Mouse (Mus musculus) layer of hippocampus, adult 11-12 months (tissue): ENCODE measurements around the gene Ahctf1.
"Not testable (repeated sequence)": the region's sequence is repeated elsewhere in the genome, so short reads cannot be mapped to it uniquely, and the experiment has no call there.

Experiments
- DNase-seq: peaks from one replicate; pipeline ENCODE4 v3.0.0; 2022; ENCODE audit warnings: low spot score

The Ahctf1 gene

GRCm38 (mm10) chr1:179804140-179804881 is 831 bp upstream of the Ahctf1 start:
- DNase-seq, result peak; percentile 44

GRCm38 (mm10) chr1:179802610-179803512 is 619 bp downstream of the Ahctf1 start, which contains the start of gene Gm10518:
Gene Gm10518, plus strand, starts transcription at chr1:179803376.
- peak; percentile 52 for DNase-seq

DNA sequence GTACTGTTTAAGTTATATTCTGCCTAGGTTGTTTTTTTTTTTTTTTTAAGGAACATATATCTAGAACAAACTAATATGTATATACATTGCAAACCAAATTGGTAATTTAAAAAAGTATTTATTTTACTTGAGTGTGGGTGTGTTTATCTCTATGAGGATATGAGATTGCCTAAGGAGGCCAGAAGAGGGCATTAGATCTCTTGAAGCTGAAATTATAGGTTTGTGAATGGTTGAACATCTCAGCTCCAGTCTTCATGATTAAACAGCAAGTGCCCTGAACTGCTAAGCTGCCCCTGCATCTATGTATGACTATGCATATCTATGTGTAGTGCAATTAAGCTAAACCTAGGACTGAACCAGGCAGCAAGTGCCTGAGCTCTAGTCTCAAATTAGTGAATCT is 4.7 kb downstream of the Ahctf1 start:
- no peak for DNase-seq

- no peak for DNase-seq
Measured at GRCm38 (mm10) chr1:179787281-179787680, 16.2 kb downstream of the Ahctf1 start.

GRCm38 (mm10) chr1:179785502-179785901 is 18.0 kb downstream of the Ahctf1 start:
- no peak for DNase-seq

DNA sequence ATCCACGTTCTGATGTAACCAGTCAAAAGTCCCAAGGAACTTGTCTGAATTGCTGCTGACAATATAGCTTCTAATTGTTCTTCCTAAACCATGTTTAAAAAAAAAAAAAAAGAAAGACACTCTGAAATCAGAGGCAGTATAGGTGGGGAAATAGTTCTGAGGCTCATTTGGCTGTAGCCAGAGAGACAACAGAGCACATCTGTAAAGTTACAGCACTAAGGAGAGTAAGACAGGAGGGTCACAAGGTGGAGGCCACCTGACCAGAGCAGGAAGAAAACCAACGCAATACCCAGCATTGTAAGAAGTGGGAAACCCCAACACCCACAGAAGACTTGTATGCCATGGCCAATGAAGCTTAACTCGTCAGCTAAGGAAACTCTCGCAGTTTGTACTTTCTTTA is 19.4 kb downstream of the Ahctf1 start:
- DNase-seq, result no peak

- DNase-seq, result no peak
Measured at GRCm38 (mm10) chr1:179776831-179777230, 26.6 kb downstream of the Ahctf1 start.

DNA sequence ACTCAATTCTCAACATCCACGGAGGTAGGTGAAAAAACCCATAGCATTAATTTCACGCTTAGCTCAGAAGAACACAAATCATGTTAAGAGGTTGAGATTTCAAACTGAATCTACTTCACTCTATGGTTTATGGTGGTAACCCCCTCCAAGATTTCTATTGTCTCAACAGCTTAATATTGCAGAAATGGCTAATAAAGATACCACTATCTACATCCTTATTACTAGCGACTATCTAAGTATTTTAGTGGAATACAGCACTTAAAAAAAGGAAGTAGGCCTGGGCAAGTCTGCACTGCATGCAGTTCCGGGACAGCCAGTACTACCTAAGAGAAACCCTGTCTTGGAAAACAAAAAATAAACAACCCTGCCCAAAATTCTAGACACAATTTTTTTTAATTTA is 42.9 kb downstream of the Ahctf1 start:
- no peak for DNase-seq

GRCm38 (mm10) chr1:179760086-179760485 is 43.4 kb downstream of the Ahctf1 start:
- no peak for DNase-seq

GRCm38 (mm10) chr1:179756477-179756876 is 47.0 kb downstream of the Ahctf1 start:
- DNase-seq, result no peak

- DNase-seq, result no peak
Measured at GRCm38 (mm10) chr1:179753006-179753405, 50.5 kb downstream of the Ahctf1 start.

DNA sequence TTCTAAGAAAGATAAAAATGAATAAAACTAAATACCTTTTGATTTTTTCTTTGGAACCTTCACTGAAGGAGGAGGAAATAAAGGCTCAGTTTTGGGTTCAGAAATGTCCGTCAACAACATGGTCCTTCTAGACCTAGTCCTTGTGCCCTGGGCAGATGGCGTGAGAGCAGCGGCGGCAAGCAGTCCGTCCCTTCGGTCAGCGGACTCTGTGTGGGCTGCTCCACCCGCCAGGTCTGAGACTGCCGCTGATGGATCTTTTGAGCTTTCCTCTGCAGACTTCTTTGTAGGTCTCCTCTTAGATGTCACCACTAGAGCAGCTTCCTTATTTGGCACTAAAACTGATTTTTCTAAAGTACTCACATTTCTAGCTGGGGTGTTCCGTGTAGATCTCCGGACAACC is 51.2 kb downstream of the Ahctf1 start:
- no peak for DNase-seq

DNA sequence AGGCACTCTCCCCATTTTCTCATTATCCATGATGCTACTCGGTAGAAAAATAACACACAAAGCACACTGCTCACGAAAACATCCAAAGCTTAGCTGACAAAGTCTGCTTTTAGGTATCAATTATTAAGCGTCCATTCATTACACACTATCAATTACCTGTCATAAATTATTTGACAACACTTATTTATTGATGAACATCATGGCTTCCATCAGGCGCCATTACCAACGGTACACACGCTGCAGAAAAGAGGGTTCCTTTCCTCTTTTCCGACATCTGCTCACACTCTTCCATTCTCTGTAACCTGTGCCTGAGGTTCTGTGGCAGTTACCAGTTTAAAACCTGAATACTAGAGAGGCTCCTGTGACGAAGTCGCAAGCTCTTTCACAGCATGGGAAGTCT is 58.3 kb downstream of the Ahctf1 start, which contains the start of gene Kif28:
TSS of gene Kif28 (minus strand) at position 101 of the 400 bp plus-strand sequence.
- DNase-seq, result no peak

DNA sequence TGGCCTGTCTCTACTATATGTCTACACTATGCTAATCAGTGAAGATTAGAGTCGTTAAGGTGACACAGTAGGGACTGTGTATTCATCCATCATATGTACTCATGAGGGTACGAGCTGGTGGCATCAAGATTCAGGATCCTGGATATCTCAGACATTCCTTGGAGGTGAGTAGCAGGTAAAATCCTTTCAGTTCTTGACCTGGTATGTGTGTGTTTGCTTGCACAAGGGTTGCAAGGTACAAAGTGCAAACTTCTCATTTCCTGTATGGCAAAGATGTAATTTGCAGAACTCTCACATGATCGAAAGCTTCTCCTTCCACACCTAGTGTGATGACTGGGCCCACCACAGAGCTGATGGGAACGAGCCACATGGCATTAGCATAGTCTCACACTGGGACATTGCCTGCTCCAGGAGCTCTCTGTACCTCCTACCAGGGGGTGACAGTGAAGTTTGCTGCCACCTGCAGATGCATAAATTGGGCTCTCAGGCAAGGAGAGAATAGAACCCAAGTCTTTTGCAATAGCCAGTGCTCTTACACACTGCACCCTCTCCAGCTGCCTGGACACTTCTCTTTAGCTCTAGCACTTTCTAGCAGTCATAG is 59.8 kb downstream of the Ahctf1 start:
- no peak for DNase-seq

- DNase-seq, result no peak
Measured at GRCm38 (mm10) chr1:179736483-179736882, 67.0 kb downstream of the Ahctf1 start.

DNA sequence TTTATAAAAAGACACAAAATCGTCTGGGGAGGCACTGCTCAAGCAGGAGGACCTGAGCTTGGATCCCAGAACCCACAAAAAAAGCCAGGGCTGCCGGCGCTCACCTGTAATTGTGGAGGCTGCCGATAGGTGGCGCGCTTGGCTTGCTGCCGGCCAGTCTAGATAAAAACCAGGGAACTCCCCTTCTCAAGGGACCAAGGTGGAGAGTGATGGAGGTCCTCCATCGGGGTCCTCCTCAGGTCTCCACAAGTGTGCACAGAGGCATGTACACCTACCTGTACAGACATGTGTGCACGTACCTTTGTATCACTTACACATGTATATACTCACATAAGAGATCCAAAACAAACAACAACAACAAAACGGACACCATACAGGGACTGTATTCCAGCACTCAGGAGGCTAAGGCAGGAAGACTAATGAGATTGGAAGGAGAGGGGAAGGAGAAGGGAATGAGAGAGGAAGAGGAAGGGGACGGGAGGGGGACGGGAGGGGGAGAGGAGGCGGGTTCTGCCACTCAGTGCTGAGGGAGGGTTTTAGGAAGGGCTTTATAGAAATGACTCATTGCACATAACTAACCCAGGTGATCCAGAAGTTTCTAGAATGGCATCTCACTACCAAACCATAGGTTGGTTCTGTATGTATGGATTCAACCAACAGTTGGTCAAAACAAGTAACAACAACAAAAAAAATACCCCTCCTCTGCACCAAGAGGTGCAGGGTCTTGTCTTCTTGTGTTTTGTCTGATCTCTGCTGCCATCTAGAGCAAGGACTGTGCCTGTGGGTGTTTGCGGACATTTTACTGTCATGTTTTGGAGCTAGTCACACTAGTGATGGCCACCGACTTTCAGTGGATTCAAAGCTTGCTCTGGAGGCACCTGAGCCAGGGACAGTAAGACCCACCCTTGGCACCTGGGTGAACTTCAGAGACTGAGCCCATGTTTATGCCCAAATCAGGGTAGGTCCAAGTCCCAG is 68.7 kb downstream of the Ahctf1 start:
- peak; percentile 70 for DNase-seq

GRCm38 (mm10) chr1:179731391-179731790 is 72.1 kb downstream of the Ahctf1 start:
- no peak for DNase-seq

- no peak for DNase-seq
Measured at GRCm38 (mm10) chr1:179728661-179729060, 74.8 kb downstream of the Ahctf1 start.

DNA sequence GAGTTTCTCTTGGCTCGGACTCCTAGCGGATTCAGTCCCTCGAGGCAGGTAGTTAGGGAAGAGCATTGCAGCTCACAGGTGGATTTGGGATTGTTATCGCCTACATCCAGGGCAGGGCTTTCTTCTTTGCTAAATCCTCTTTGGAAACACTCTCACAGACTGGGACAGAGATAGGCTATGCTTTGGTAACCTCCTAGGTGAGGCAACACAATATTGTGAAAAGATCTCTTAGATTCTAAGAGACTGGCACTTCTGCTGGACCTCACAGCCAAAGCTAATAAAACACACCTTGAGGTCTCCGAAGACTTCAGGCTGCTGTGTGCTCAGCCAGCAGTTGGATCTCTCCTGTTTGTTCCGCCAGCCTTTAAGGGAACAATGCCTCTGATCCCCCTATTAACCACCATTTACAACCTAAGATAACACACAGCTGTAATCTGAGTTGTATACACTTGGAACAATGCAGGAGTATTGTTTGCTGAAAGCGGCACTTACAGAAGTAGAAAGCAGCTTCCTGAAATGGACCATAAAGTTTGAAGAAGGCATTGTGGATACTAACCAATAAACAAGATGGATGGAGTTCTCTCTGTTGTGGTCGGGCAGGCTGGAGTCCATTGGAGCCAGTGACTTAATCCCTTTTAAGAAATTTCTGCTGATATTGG is 80.5 kb downstream of the Ahctf1 start:
- no peak for DNase-seq

DNA sequence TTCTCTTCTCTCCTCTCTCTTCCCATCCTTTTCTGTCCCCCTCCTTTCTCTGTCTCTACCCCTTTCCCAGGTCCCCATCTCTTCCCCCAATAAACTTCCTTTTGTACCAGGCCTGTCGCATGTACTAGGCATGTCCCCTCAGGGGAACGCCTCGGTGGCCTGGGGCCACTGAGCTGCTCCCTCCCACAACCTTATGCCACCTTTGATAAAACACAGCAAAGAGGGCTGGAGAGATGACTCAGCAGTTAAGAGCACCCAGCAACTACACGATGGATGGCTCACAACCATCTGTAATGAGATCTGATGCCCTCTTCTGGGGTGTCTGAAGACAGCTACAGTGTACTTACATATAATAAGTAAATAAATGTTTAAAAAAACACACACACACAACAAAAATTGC is 87.7 kb downstream of the Ahctf1 start:
- no peak for DNase-seq

- not testable (repeated sequence) for DNase-seq
Measured at GRCm38 (mm10) chr1:179715289-179715688, 88.2 kb downstream of the Ahctf1 start.
